Mouse (Mus musculus): ENCODE measurements around the gene Gm45713. TPM values are rescaled to one million over a fixed set of nuclear protein-coding genes. Genes with fewer than 3 reads are reported as not detected.
A peak's percentile ranks its signal among the peaks of the same experiment; 100 is the strongest.

The Gm45713 gene
- total and polyA plus RNA-seq, 3 experiments: 0.80 to 4.5 TPM; not detected in 1

DNA sequence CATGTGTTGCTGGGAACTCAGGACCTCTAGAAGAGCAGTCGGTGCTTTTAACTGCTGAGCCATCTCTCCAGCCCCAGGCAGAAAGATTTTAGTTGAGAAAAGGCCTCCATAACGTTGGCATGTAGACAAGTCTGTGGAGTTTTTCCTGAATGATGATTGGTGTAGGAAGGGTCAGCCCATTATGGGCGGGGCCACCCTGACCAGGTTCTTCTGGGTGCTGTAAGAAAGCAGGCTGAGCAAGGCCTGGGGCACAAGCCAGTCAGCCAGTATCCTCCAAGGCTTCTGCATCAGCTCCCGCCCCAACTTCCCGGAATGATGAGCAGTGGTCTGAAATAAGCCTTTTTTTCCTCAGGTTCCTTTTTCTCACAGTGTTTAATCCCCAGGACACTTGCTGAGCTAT is 55.0 kb downstream of the Gm45713 start:
- Histone ChIP-seq H3K9ac (ENCODE audit: low read depth, low read length) (no peak overlapping the region), H3K36me3 (ENCODE audit: control insufficient read depth, insufficient read depth, low read length) (no peaks in the 10 kb centered on the region), H3K27ac (peak overlapping the region; percentile 83), H3K79me2 (replicated peaks; ENCODE audit: control insufficient read depth, insufficient read depth, low read length) (no peaks in the 10 kb centered on the region), H3K27me3 (ENCODE audit: control insufficient read depth, insufficient read depth, low read length) (no peaks in the 10 kb centered on the region), H3K4me1 (ENCODE audit: control insufficient read depth, insufficient read depth, low read length) (peaks cover 6% of the 10 kb centered on the region), H3K4me3 (no peak overlapping the region)
- TF ChIP-seq EP300 (IDR thresholded peaks at IDR 0.05; ENCODE audit: insufficient read depth, low read depth, low read length) (no peak), CTCF (IDR thresholded peaks at IDR 0.05) (no peak), POLR2A (IDR thresholded peaks at IDR 0.05; ENCODE audit: insufficient read depth, low read depth, low read length) (no peak)
- intact Hi-C loops (cut with DNase I): no loop called here
- DNase-seq: no peak
- 60% methylated on average over 5 of the region's 5 CpGs for WGBS

DNA sequence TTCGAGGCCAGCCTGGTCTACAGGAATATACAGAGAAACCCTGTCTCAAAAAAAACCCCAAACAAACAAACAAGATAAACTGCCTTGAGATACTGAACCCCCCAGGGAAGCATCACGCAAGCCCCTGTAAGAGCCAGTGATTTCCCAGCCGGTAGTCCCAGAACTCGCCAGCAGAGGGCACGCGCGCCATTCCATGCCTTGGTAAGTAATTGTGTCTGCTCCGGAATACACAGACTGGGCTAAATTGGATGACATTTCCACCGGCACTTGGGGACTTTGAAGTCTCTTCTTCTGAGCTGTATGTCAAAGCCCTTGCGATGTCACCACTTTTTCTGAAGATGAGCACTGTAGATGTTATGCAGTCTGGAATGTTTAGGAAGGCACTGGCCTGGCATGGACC is 56.2 kb downstream of the Gm45713 start:
- peak; percentile 89 to 97 for DNase-seq
- no peak overlapping the region for H3K4me3 ChIP-seq
- H3K4me1 ChIP-seq (ENCODE audit: control insufficient read depth, insufficient read depth, low read length): peaks cover 8% of the 10 kb centered on the region
- H3K27ac ChIP-seq: no peak overlapping the region; the same call in 1 of the 2 replicates
- intact Hi-C loops (cut with DNase I): loop anchor here (1.0 kb wide), 2 partner anchors 56 to 118 kb away; partner anchors contain the start of genes Flt3l and Gm45713
- no peaks in the 10 kb centered on the region for H3K36me3 ChIP-seq (ENCODE audit: control insufficient read depth, insufficient read depth, low read length)
- no peaks in the 10 kb centered on the region for H3K27me3 ChIP-seq (ENCODE audit: control insufficient read depth, insufficient read depth, low read length)
- no peak overlapping the region for H3K9ac ChIP-seq (ENCODE audit: low read depth, low read length)
- peak; percentile 95; the same call in 1 of the 2 replicates for TF ChIP-seq CTCF (IDR thresholded peaks at IDR 0.05)
- peak; percentile 94 for TF ChIP-seq EP300 (IDR thresholded peaks at IDR 0.05; ENCODE audit: insufficient read depth, low read depth, low read length)
- 0 out of 2 replicates have a peak, but pooled peaks have one; percentile 18 for TF ChIP-seq POLR2A (IDR thresholded peaks at IDR 0.05; ENCODE audit: insufficient read depth, low read depth, low read length)
- WGBS: 1% methylated on average over 10 of the region's 10 CpGs
- H3K79me2 ChIP-seq (replicated peaks; ENCODE audit: control insufficient read depth, insufficient read depth, low read length): no peaks in the 10 kb centered on the region

GRCm38 (mm10) chr7:45078513-45078912 is 57.5 kb downstream of the Gm45713 start:
- 24% methylated on average over 9 of the region's 9 CpGs for WGBS
- DNase-seq: peak; percentile 78 to 84
- Histone ChIP-seq H3K4me3 (no peak overlapping the region), H3K9ac (ENCODE audit: low read depth, low read length) (no peak overlapping the region), H3K27ac (no peak overlapping the region), H3K4me1 (ENCODE audit: control insufficient read depth, insufficient read depth, low read length) (peaks cover 8% of the 10 kb centered on the region), H3K79me2 (replicated peaks; ENCODE audit: control insufficient read depth, insufficient read depth, low read length) (no peaks in the 10 kb centered on the region; the same call in 1 of the 2 replicates), H3K36me3 (ENCODE audit: control insufficient read depth, insufficient read depth, low read length) (no peaks in the 10 kb centered on the region), H3K27me3 (ENCODE audit: control insufficient read depth, insufficient read depth, low read length) (no peaks in the 10 kb centered on the region)
- TF ChIP-seq POLR2A (IDR thresholded peaks at IDR 0.05; ENCODE audit: insufficient read depth, low read depth, low read length): no peak
- TF ChIP-seq CTCF (IDR thresholded peaks at IDR 0.05): peak; percentile 88
- TF ChIP-seq EP300 (IDR thresholded peaks at IDR 0.05; ENCODE audit: insufficient read depth, low read depth, low read length): peak; percentile 76; the same call in 1 of the 2 replicates
- intact Hi-C loops (cut with DNase I): no loop called here

DNA sequence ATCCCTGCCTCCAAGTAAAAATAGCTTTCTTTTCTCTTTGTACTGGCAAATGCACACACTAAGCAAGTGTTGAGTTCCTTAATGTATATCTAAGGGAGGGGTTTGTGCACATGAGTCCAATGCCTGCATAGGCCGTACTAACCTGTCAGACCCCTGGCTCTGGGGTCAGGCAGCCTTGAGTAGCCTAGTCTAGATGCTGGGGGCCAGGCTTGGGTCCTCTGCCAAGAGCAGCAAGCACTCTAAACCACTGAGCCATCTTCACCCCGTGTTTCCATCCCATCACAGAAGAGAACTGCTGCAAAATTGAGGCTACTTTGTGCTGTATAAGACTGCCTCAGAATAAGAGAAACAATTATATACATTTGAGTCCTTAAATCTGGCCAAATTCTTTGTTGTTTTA is 58.2 kb downstream of the Gm45713 start:
- Histone ChIP-seq H3K79me2 (replicated peaks; ENCODE audit: control insufficient read depth, insufficient read depth, low read length) (no peaks in the 10 kb centered on the region; the same call in 1 of the 2 replicates), H3K4me3 (no peak overlapping the region), H3K36me3 (ENCODE audit: control insufficient read depth, insufficient read depth, low read length) (no peaks in the 10 kb centered on the region), H3K9ac (ENCODE audit: low read depth, low read length) (no peak overlapping the region), H3K4me1 (ENCODE audit: control insufficient read depth, insufficient read depth, low read length) (peaks cover 8% of the 10 kb centered on the region), H3K27me3 (ENCODE audit: control insufficient read depth, insufficient read depth, low read length) (no peaks in the 10 kb centered on the region), H3K27ac (no peak overlapping the region)
- intact Hi-C loops (cut with DNase I): no loop called here
- TF ChIP-seq EP300 (IDR thresholded peaks at IDR 0.05; ENCODE audit: insufficient read depth, low read depth, low read length): no peak
- TF ChIP-seq POLR2A (IDR thresholded peaks at IDR 0.05; ENCODE audit: insufficient read depth, low read depth, low read length): no peak
- TF ChIP-seq CTCF (IDR thresholded peaks at IDR 0.05): no peak
- no peak for DNase-seq
- 98% methylated on average over 2 of the region's 2 CpGs for WGBS

- TF ChIP-seq CTCF (IDR thresholded peaks at IDR 0.05): no peak
- TF ChIP-seq POLR2A (IDR thresholded peaks at IDR 0.05; ENCODE audit: insufficient read depth, low read depth, low read length): no peak
- no peak for TF ChIP-seq EP300 (IDR thresholded peaks at IDR 0.05; ENCODE audit: insufficient read depth, low read depth, low read length)
- no peak for DNase-seq
- Histone ChIP-seq H3K4me1 (ENCODE audit: control insufficient read depth, insufficient read depth, low read length) (peaks cover 7% of the 10 kb centered on the region), H3K27ac (no peak overlapping the region), H3K9ac (ENCODE audit: low read depth, low read length) (no peak overlapping the region), H3K27me3 (ENCODE audit: control insufficient read depth, insufficient read depth, low read length) (no peaks in the 10 kb centered on the region), H3K4me3 (no peak overlapping the region), H3K79me2 (replicated peaks; ENCODE audit: control insufficient read depth, insufficient read depth, low read length) (no peaks in the 10 kb centered on the region; the same call in 1 of the 2 replicates), H3K36me3 (ENCODE audit: control insufficient read depth, insufficient read depth, low read length) (no peaks in the 10 kb centered on the region)
- intact Hi-C loops (cut with DNase I): no loop called here
- 90% methylated on average over 14 of the region's 14 CpGs for WGBS
Observed at GRCm38 (mm10) chr7:45077322-45077721, 58.7 kb downstream of the Gm45713 start.

- H3K27me3 ChIP-seq (ENCODE audit: control insufficient read depth, insufficient read depth, low read length): no peaks in the 10 kb centered on the region
- H3K36me3 ChIP-seq (ENCODE audit: control insufficient read depth, insufficient read depth, low read length): no peaks in the 10 kb centered on the region
- H3K4me3 ChIP-seq: no peak overlapping the region
- H3K4me1 ChIP-seq (ENCODE audit: control insufficient read depth, insufficient read depth, low read length): peaks cover 6% of the 10 kb centered on the region
- DNase-seq: no peak
- no peak overlapping the region for H3K27ac ChIP-seq
- no peak overlapping the region for H3K9ac ChIP-seq (ENCODE audit: low read depth, low read length)
- 90% methylated on average over 30 of the region's 30 CpGs for WGBS
- intact Hi-C loops (cut with DNase I): no loop called here
- no peak for TF ChIP-seq CTCF (IDR thresholded peaks at IDR 0.05)
- TF ChIP-seq POLR2A (IDR thresholded peaks at IDR 0.05; ENCODE audit: insufficient read depth, low read depth, low read length): no peak
- no peak for TF ChIP-seq EP300 (IDR thresholded peaks at IDR 0.05; ENCODE audit: insufficient read depth, low read depth, low read length)
- no peaks in the 10 kb centered on the region; the same call in 1 of the 2 replicates for H3K79me2 ChIP-seq (replicated peaks; ENCODE audit: control insufficient read depth, insufficient read depth, low read length)
Observed at GRCm38 (mm10) chr7:45076501-45076900, 59.5 kb downstream of the Gm45713 start.

Small RNA genes lying within 50 kb of the gene (microRNA-seq; reads per million reads assigned to microRNA genes)
- gene Mir150 (2,581 to 5,737 reads per million in 2 experiments), gene Mir5121 (10.0 to 10.1 reads per million in 2 experiments), gene Mir7055 (0 reads per million in 2 experiments)

Other genes with a start within 250 kb of the Gm45713 start
Only the 30 nearest of the 33 such genes appear.
- 10 to 100 TPM; 63.3 to 67.6 TPM for gene Ap2a1, start 206.7 kb downstream of the Gm45713 start, total RNA-seq (2021)
- 56.1 and 68.1 TPM in 2 replicates for gene Ap2a1, start 206.7 kb downstream of the Gm45713 start, polyA plus RNA-seq (2012; rRNA removed)
- gene Tsks, start 193.0 kb downstream of the Gm45713 start, total RNA-seq (2021): not detected
- gene Tsks, start 193.0 kb downstream of the Gm45713 start, polyA plus RNA-seq (2012; rRNA removed): 0.26 and 1.5 TPM in 2 replicates
- gene Cpt1c, start 161.4 kb downstream of the Gm45713 start, total RNA-seq (2021): 1 to 10 TPM; 1.5 to 2.1 TPM
- 8.4 and 9.7 TPM in 2 replicates for gene Cpt1c, start 161.4 kb downstream of the Gm45713 start, polyA plus RNA-seq (2012; rRNA removed)
- 10 to 100 TPM; 85.4 to 98.0 TPM for gene Prmt1, start 149.7 kb downstream of the Gm45713 start, total RNA-seq (2021)
- gene Prmt1, start 149.7 kb downstream of the Gm45713 start, polyA plus RNA-seq (2012; rRNA removed): 96.7 and 139 TPM in 2 replicates
- gene Irf3, start 138.6 kb downstream of the Gm45713 start, total RNA-seq (2021): 10 to 100 TPM; 24.4 to 26.0 TPM
- 55.6 and 62.6 TPM in 2 replicates for gene Irf3, start 138.6 kb downstream of the Gm45713 start, polyA plus RNA-seq (2012; rRNA removed)
- gene Bcl2l12, start 137.5 kb downstream of the Gm45713 start, total RNA-seq (2021): 10 to 100 TPM in 1 of 2 experiments, 1 to 10 TPM in 1; 9.5 to 11.5 TPM
- gene Bcl2l12, start 137.5 kb downstream of the Gm45713 start, polyA plus RNA-seq (2012; rRNA removed): 16.8 and 19.2 TPM in 2 replicates
- gene Scaf1, start 119.9 kb downstream of the Gm45713 start, total RNA-seq (2021): 10 to 100 TPM; 45.5 to 46.6 TPM
- 33.9 and 36.0 TPM in 2 replicates for gene Scaf1, start 119.9 kb downstream of the Gm45713 start, polyA plus RNA-seq (2012; rRNA removed)
- 10 to 100 TPM; 40.9 to 44.3 TPM for gene Rras, start 118.3 kb downstream of the Gm45713 start, total RNA-seq (2021)
- 107 and 114 TPM in 2 replicates for gene Rras, start 118.3 kb downstream of the Gm45713 start, polyA plus RNA-seq (2012; rRNA removed)
- gene Prr12, start 83.3 kb downstream of the Gm45713 start, total RNA-seq (2021): 10 to 100 TPM; 22.4 to 23.0 TPM
- 4.9 and 7.1 TPM in 2 replicates for gene Prr12, start 83.3 kb downstream of the Gm45713 start, polyA plus RNA-seq (2012; rRNA removed)
- 10 to 100 TPM; 27.0 to 29.3 TPM for gene Nosip, start 73.8 kb downstream of the Gm45713 start, total RNA-seq (2021)
- 41.7 and 43.6 TPM in 2 replicates for gene Nosip, start 73.8 kb downstream of the Gm45713 start, polyA plus RNA-seq (2012; rRNA removed)
- 1 to 10 TPM; 5.5 to 6.2 TPM for gene Prrg2, start 73.6 kb downstream of the Gm45713 start, total RNA-seq (2021)
- 19.8 and 23.6 TPM in 2 replicates for gene Prrg2, start 73.6 kb downstream of the Gm45713 start, polyA plus RNA-seq (2012; rRNA removed)
- gene Rcn3, start 44.0 kb downstream of the Gm45713 start, total RNA-seq (2021): 10 to 100 TPM; 24.6 to 27.9 TPM
- 52.2 and 64.5 TPM in 2 replicates for gene Rcn3, start 44.0 kb downstream of the Gm45713 start, polyA plus RNA-seq (2012; rRNA removed)
- 10 to 100 TPM; 60.3 to 67.5 TPM for gene Fcgrt, start 32.4 kb downstream of the Gm45713 start, total RNA-seq (2021)
- 82.8 and 100 TPM in 2 replicates for gene Fcgrt, start 32.4 kb downstream of the Gm45713 start, polyA plus RNA-seq (2012; rRNA removed)
- 100 to 1,000 TPM; 534 to 613 TPM for gene Rps11, start 11.8 kb downstream of the Gm45713 start, total RNA-seq (2021)
- gene Rps11, start 11.8 kb downstream of the Gm45713 start, polyA plus RNA-seq (2012; rRNA removed): 186 and 258 TPM in 2 replicates
- gene Rpl13a, start 7.5 kb downstream of the Gm45713 start, total RNA-seq (2021): 100 to 1,000 TPM; 561 to 659 TPM
- 915 and 1,061 TPM in 2 replicates for gene Rpl13a, start 7.5 kb downstream of the Gm45713 start, polyA plus RNA-seq (2012; rRNA removed)
- 1 to 10 TPM; 5.5 to 6.4 TPM for gene Flt3l, start 201 bp upstream of the Gm45713 start, total RNA-seq (2021)
- 47.4 and 59.1 TPM in 2 replicates for gene Flt3l, start 201 bp upstream of the Gm45713 start, polyA plus RNA-seq (2012; rRNA removed)
- 10 to 100 TPM; 33.8 to 36.7 TPM for gene Pih1d1, start 18.1 kb upstream of the Gm45713 start, total RNA-seq (2021)
- 48.1 and 51.2 TPM in 2 replicates for gene Pih1d1, start 18.1 kb upstream of the Gm45713 start, polyA plus RNA-seq (2012; rRNA removed)
- 10 to 100 TPM; 19.7 to 25.1 TPM for gene Aldh16a1, start 18.4 kb upstream of the Gm45713 start, total RNA-seq (2021)
- 23.5 and 23.9 TPM in 2 replicates for gene Aldh16a1, start 18.4 kb upstream of the Gm45713 start, polyA plus RNA-seq (2012; rRNA removed)
- gene Slc17a7, start 27.7 kb upstream of the Gm45713 start, total RNA-seq (2021): 10 to 100 TPM; 18.3 to 24.3 TPM
- gene Slc17a7, start 27.7 kb upstream of the Gm45713 start, polyA plus RNA-seq (2012; rRNA removed): 29.1 and 36.8 TPM in 2 replicates
- not detected for gene Gfy, start 43.3 kb upstream of the Gm45713 start, total RNA-seq (2021)
- gene Gfy, start 43.3 kb upstream of the Gm45713 start, polyA plus RNA-seq (2012; rRNA removed): not detected in 2 replicates
- not detected for gene Pth2, start 44.8 kb upstream of the Gm45713 start, total RNA-seq (2021)
- gene Pth2, start 44.8 kb upstream of the Gm45713 start, polyA plus RNA-seq (2012; rRNA removed): not detected in 2 replicates
- not detected for gene Ccdc155, start 68.7 kb upstream of the Gm45713 start, total RNA-seq (2021)
- gene Ccdc155, start 68.7 kb upstream of the Gm45713 start, polyA plus RNA-seq (2012; rRNA removed): 0.06 and 0.12 TPM in 2 replicates
- gene Dkkl1, start 75.9 kb upstream of the Gm45713 start, total RNA-seq (2021): not detected
- gene Dkkl1, start 75.9 kb upstream of the Gm45713 start, polyA plus RNA-seq (2012; rRNA removed): 0.37 and 0.73 TPM in 2 replicates
- gene Tead2, start 79.5 kb upstream of the Gm45713 start, total RNA-seq (2021): 10 to 100 TPM in 1 of 2 experiments, 1 to 10 TPM in 1; 6.2 to 10.8 TPM
- gene Tead2, start 79.5 kb upstream of the Gm45713 start, polyA plus RNA-seq (2012; rRNA removed): 13.1 and 14.0 TPM in 2 replicates
- 1 to 10 TPM; 3.1 to 4.3 TPM for gene Cd37, start 102.9 kb upstream of the Gm45713 start, total RNA-seq (2021)
- gene Cd37, start 102.9 kb upstream of the Gm45713 start, polyA plus RNA-seq (2012; rRNA removed): 10.0 and 21.2 TPM in 2 replicates
- gene Slc6a16, start 104.9 kb upstream of the Gm45713 start, total RNA-seq (2021): not detected
- gene Slc6a16, start 104.9 kb upstream of the Gm45713 start, polyA plus RNA-seq (2012; rRNA removed): 0.15 TPM in 1 of 2 replicates, not detected in the other
- gene Slc6a21, start 141.3 kb upstream of the Gm45713 start, total RNA-seq (2021): not detected
- gene Slc6a21, start 141.3 kb upstream of the Gm45713 start, polyA plus RNA-seq (2012; rRNA removed): 0.38 and 0.55 TPM in 2 replicates
- gene Trpm4, start 197.5 kb upstream of the Gm45713 start, total RNA-seq (2021): 10 to 100 TPM; 21.0 to 21.4 TPM
- 38.7 and 40.9 TPM in 2 replicates for gene Trpm4, start 197.5 kb upstream of the Gm45713 start, polyA plus RNA-seq (2012; rRNA removed)
- 1,000 to 10,000 TPM in 1 of 2 experiments, 100 to 1,000 TPM in 1; 863 to 1,007 TPM for gene Hrc, start 199.1 kb upstream of the Gm45713 start, total RNA-seq (2021)
- gene Hrc, start 199.1 kb upstream of the Gm45713 start, polyA plus RNA-seq (2012; rRNA removed): 383 and 578 TPM in 2 replicates
- gene Ppfia3, start 230.8 kb upstream of the Gm45713 start, total RNA-seq (2021): under 1 TPM; 0.11 to 0.26 TPM
- 0.09 and 0.14 TPM in 2 replicates for gene Ppfia3, start 230.8 kb upstream of the Gm45713 start, polyA plus RNA-seq (2012; rRNA removed)